Comparison of ENCODE assay signal across 8 mouse cellular contexts in genomic region chr14:52013771-52014219, GRCm38 (mm10). TPM values are rescaled to one million over a fixed set of nuclear protein-coding genes. Genes with fewer than 3 reads are reported as not detected.
DNase-seq lines count a peak whose midpoint lies in the region; ATAC-seq and TF ChIP-seq lines count a peak whose summit lies in the region.

No protein-coding gene starts in this region.

- H3K27me3 ChIP-seq in megakaryocyte, embryonic 14.5 days (replicated peaks) = no peaks in the 10 kb centered on the region
- H3K27me3 ChIP-seq in cerebellum, adult 2 months (ENCODE audit: control insufficient read depth, insufficient read depth, low read length) = no peaks in the 10 kb centered on the region
- no peaks in the 10 kb centered on the region for H3K27me3 ChIP-seq in heart, embryonic 11.5 days (ENCODE audit: control insufficient read depth, insufficient read depth, low read length)
- no peaks in the 10 kb centered on the region for H3K27me3 ChIP-seq in limb, embryonic 13.5 days

- DNase-seq in cerebellum, adult 2 months = peak; percentile 73 to 76
- DNase-seq in naive thymus-derived CD4-positive, alpha-beta T cell, adult 2 months (ENCODE audit: low read depth) = peak; percentile 63
- no peak for DNase-seq in adipocyte (ENCODE audit: low spot score)
- DNase-seq in natural killer cell, adult 2 months (ENCODE audit: low spot score in 2 of 2) = no peak

- H3K9me3 ChIP-seq in megakaryocyte, embryonic 14.5 days = no peaks in the 10 kb centered on the region
- H3K9me3 ChIP-seq in heart, embryonic 11.5 days (replicated peaks; ENCODE audit: control insufficient read depth, low read length) = no peaks in the 10 kb centered on the region
- no peaks in the 10 kb centered on the region for H3K9me3 ChIP-seq in limb, embryonic 13.5 days

- peak overlapping the region; percentile 95 for H3K4me3 ChIP-seq in megakaryocyte, embryonic 14.5 days (replicated peaks)
- peak overlapping the region; percentile 70 for H3K4me3 ChIP-seq in cerebellum, adult 2 months (replicated peaks; ENCODE audit: insufficient read depth, low read depth, low read length)
- H3K4me3 ChIP-seq in heart, embryonic 11.5 days (ENCODE audit: low read depth, low read length) = peak overlapping the region; percentile 75
- H3K4me3 ChIP-seq in limb, embryonic 13.5 days = peak overlapping the region; percentile 62

- peaks cover 26% of the 10 kb centered on the region for H3K36me3 ChIP-seq in megakaryocyte, embryonic 14.5 days (replicated peaks; ENCODE audit: low read length)
- peaks cover 8% of the 10 kb centered on the region; the same call in 1 of the 2 replicates for H3K36me3 ChIP-seq in heart, embryonic 11.5 days (ENCODE audit: control insufficient read depth, insufficient read depth, low read length)
- peaks cover 7% of the 10 kb centered on the region for H3K36me3 ChIP-seq in limb, embryonic 13.5 days

- peak overlapping the region; percentile 85 for H3K4me2 ChIP-seq in heart, embryonic 11.5 days
- H3K4me2 ChIP-seq in limb, embryonic 13.5 days (replicated peaks) = peak overlapping the region; percentile 66

- TF ChIP-seq POLR2A in cerebellum, adult 2 months (IDR thresholded peaks at IDR 0.05; ENCODE audit: borderline replicate concordance, insufficient read depth, low read length) = peak; percentile 25; the same call in 1 of the 2 replicates

- no peak for TF ChIP-seq CTCF in cerebellum, adult 2 months (IDR thresholded peaks at IDR 0.05; ENCODE audit: borderline replicate concordance, insufficient read depth, low read depth, low read length)

- peaks cover 81% of the 10 kb centered on the region for H3K4me1 ChIP-seq in megakaryocyte, embryonic 14.5 days
- H3K4me1 ChIP-seq in cerebellum, adult 2 months (ENCODE audit: control insufficient read depth, insufficient read depth, low read length) = peaks cover 42% of the 10 kb centered on the region
- H3K4me1 ChIP-seq in heart, embryonic 11.5 days (ENCODE audit: control insufficient read depth, insufficient read depth, low read length) = peaks cover 50% of the 10 kb centered on the region
- peaks cover 74% of the 10 kb centered on the region for H3K4me1 ChIP-seq in limb, embryonic 13.5 days

- no peak for ATAC-seq in megakaryocyte, adult 5-6 weeks (ENCODE audit: poor library complexity, severe bottlenecking)
- ATAC-seq in heart, embryonic 11.5 days (replicated peaks; ENCODE audit: insufficient number of reproducible peaks, low FRiP score, low TSS enrichment) = no peak; the same call in 1 of the 2 replicates
- peak; percentile 25; the same call in 1 of the 2 replicates for ATAC-seq in limb, embryonic 13.5 days (ENCODE audit: low FRiP score, low read depth)

- peak overlapping the region; percentile 96 for H3K27ac ChIP-seq in cerebellum, adult 2 months (ENCODE audit: insufficient read depth, low read length)
- H3K27ac ChIP-seq in heart, embryonic 11.5 days (ENCODE audit: low read depth, low read length) = peak overlapping the region; percentile 98
- peak overlapping the region; percentile 93 for H3K27ac ChIP-seq in limb, embryonic 13.5 days

- under 1% methylated on average over 20 of the region's 24 CpGs for WGBS in cerebellum, adult 2 months
- 3% methylated on average over 16 of the region's 24 CpGs for WGBS in heart, embryonic 11.5 days (ENCODE audit: insufficient replicate concordance)
- 0% methylated on average over 18 of the region's 24 CpGs for WGBS in limb, embryonic 13.5 days

- peak overlapping the region; percentile 86 for H3K9ac ChIP-seq in heart, embryonic 11.5 days (ENCODE audit: low read depth, low read length)
- peak overlapping the region; percentile 78 for H3K9ac ChIP-seq in limb, embryonic 13.5 days

RNA-seq across cellular contexts. Expression of gene Tmem253, which starts 1.7 kb away (rescaled TPM):
- polyA plus RNA-seq in megakaryocyte, embryonic 14.5 days (2012; ENCODE audit: insufficient read depth, low replicate concordance) = not detected in 2 replicates
- total RNA-seq in megakaryocyte, adult 5-6 weeks (2015) = not detected in 2 replicates
- total RNA-seq in megakaryocyte, adult 5-6 weeks (2017) = not detected in 2 replicates
- polyA plus RNA-seq in cerebellum, adult 2 months (2012; rRNA removed) = 2.0 and 2.4 TPM in 2 replicates
- 0.48 and 1.0 TPM in 2 replicates for polyA plus RNA-seq in heart, embryonic 11.5 days (2014; fragmentation: Nextera tagmentation; extraction: Ambion mirVana)
- polyA plus RNA-seq in limb, embryonic 13.5 days (2015; fragmentation: Nextera tagmentation; extraction: Ambion mirVana) = 0.78 and 1.4 TPM in 2 replicates

RNA-seq across cellular contexts. Expression of gene Zfp219, which starts 6.7 kb away (rescaled TPM):
- polyA plus RNA-seq in megakaryocyte, embryonic 14.5 days (2012; ENCODE audit: insufficient read depth, low replicate concordance) = 50.3 and 65.2 TPM in 2 replicates
- 3.7 and 4.4 TPM in 2 replicates for total RNA-seq in megakaryocyte, adult 5-6 weeks (2015)
- total RNA-seq in megakaryocyte, adult 5-6 weeks (2017) = 4.7 and 5.1 TPM in 2 replicates
- polyA plus RNA-seq in cerebellum, adult 2 months (2012; rRNA removed) = 184 and 188 TPM in 2 replicates
- polyA plus RNA-seq in heart, embryonic 11.5 days (2014; fragmentation: Nextera tagmentation; extraction: Ambion mirVana) = 22.0 and 22.8 TPM in 2 replicates
- 30.8 and 32.2 TPM in 2 replicates for polyA plus RNA-seq in limb, embryonic 13.5 days (2015; fragmentation: Nextera tagmentation; extraction: Ambion mirVana)

RNA-seq across cellular contexts. Expression of gene Olfr221, which starts 28.5 kb away (rescaled TPM):
- polyA plus RNA-seq in megakaryocyte, embryonic 14.5 days (2012; ENCODE audit: insufficient read depth, low replicate concordance) = not detected in 2 replicates
- not detected in 2 replicates for total RNA-seq in megakaryocyte, adult 5-6 weeks (2015)
- total RNA-seq in megakaryocyte, adult 5-6 weeks (2017) = not detected in 2 replicates
- polyA plus RNA-seq in cerebellum, adult 2 months (2012; rRNA removed) = 0.03 and 0.10 TPM in 2 replicates
- polyA plus RNA-seq in heart, embryonic 11.5 days (2014; fragmentation: Nextera tagmentation; extraction: Ambion mirVana) = not detected in 2 replicates
- not detected in 2 replicates for polyA plus RNA-seq in limb, embryonic 13.5 days (2015; fragmentation: Nextera tagmentation; extraction: Ambion mirVana)

RNA-seq across cellular contexts. Expression of gene Arhgef40, which starts 29.3 kb away (rescaled TPM):
- 12.9 and 14.5 TPM in 2 replicates for polyA plus RNA-seq in megakaryocyte, embryonic 14.5 days (2012; ENCODE audit: insufficient read depth, low replicate concordance)
- total RNA-seq in megakaryocyte, adult 5-6 weeks (2015) = 1.7 and 2.6 TPM in 2 replicates
- 2.2 and 5.1 TPM in 2 replicates for total RNA-seq in megakaryocyte, adult 5-6 weeks (2017)
- polyA plus RNA-seq in cerebellum, adult 2 months (2012; rRNA removed) = 44.1 and 48.0 TPM in 2 replicates
- 57.5 and 58.3 TPM in 2 replicates for polyA plus RNA-seq in heart, embryonic 11.5 days (2014; fragmentation: Nextera tagmentation; extraction: Ambion mirVana)
- polyA plus RNA-seq in limb, embryonic 13.5 days (2015; fragmentation: Nextera tagmentation; extraction: Ambion mirVana) = 189 and 203 TPM in 2 replicates

Comparison
In these comparisons a context has a peak if more than half of its experiments do, and no peak if none do; other contexts are left out.
1. DNase-seq: peak in cerebellum, adult 2 months (2 of 2) and naive thymus-derived CD4-positive, alpha-beta T cell, adult 2 months (single experiment); none in adipocyte (single experiment) and natural killer cell, adult 2 months (0 of 2).
2. Peak in every context shown above with its lines, with median percentiles within 50 percentile points of each other: H3K4me3 ChIP-seq and H3K27ac ChIP-seq.